Mouse (Mus musculus) MEL (cell line): ENCODE results near the gene Gm28635. TPM values are rescaled to one million over a fixed set of nuclear protein-coding genes. Genes with fewer than 3 reads are reported as not detected.

Source experiments
- DNase-seq: peaks from one replicate; pipeline ENCODE4 v3.0.0; 2011; ENCODE audit warnings: low read depth, low spot score
- H3K27ac ChIP-seq: 2 replicates; pipeline ENCODE4 v1.5.1; 2012; ENCODE audit warnings: low read depth, mild to moderate bottlenecking, control low read depth, low read length, moderate library complexity; ENCODE audit not compliant: control insufficient read depth
- H3K27me3 ChIP-seq, 2 experiments: fragments of 150-350 bp in 1 of 2; sonication (generic) in 1 of 2; 2 replicates each; pipeline ENCODE4 v1.6.1; 2012; ENCODE audit warnings: low read length in 2 of 2, mild to moderate bottlenecking in 2 of 2, improper control_type of control experiment in 1 of 2, moderate library complexity in 1 of 2; ENCODE audit not compliant: insufficient read depth in 2 of 2, control insufficient read depth in 1 of 2
- H3K36me3 ChIP-seq, 2 experiments: 2 replicates each; pipeline ENCODE4 v1.6.1; 2012 to 2014; ENCODE audit warnings: low read length in 2 of 2, improper control_type of control experiment in 1 of 2, inconsistent platforms in 1 of 2, mild to moderate bottlenecking in 1 of 2; ENCODE audit not compliant: insufficient read depth in 2 of 2, control insufficient read depth in 1 of 2
- H3K4me1 ChIP-seq, 2 experiments: fragments of 150-350 bp in 1 of 2; sonication (generic) in 1 of 2; 2 replicates each; pipeline ENCODE4 v1.6.1; 2012; ENCODE audit warnings: low read length in 2 of 2, improper control_type of control experiment in 1 of 2, mild to moderate bottlenecking in 1 of 2; ENCODE audit not compliant: insufficient read depth in 2 of 2, control insufficient read depth in 1 of 2
- H3K4me3 ChIP-seq, 2 experiments: fragments of 150-350 bp in 1 of 2; sonication (generic) in 1 of 2; 2 replicates each; pipeline ENCODE4 v1.5.1; 2012; ENCODE audit warnings: low read depth in 2 of 2, low read length in 2 of 2, mild to moderate bottlenecking in 2 of 2, moderate library complexity in 2 of 2, control low read depth in 1 of 2, improper control_type of control experiment in 1 of 2; ENCODE audit not compliant: control insufficient read depth in 1 of 2, insufficient read depth in 1 of 2
- H3K79me2 ChIP-seq: 2 replicates; pipeline ENCODE4 v1.6.1; 2012; ENCODE audit warnings: mild to moderate bottlenecking, low read length, moderate library complexity; ENCODE audit not compliant: control insufficient read depth, poor library complexity, insufficient read depth
- H3K9ac ChIP-seq: 2 replicates; pipeline ENCODE4 v1.6.1; 2012; ENCODE audit warnings: low read depth, mild to moderate bottlenecking, control low read depth, low read length, moderate library complexity; ENCODE audit not compliant: control insufficient read depth, poor library complexity, severe bottlenecking
- H3K9me3 ChIP-seq: fragments of 150-350 bp; sonication (generic); replicated peaks from 2 replicates; pipeline ENCODE4 v1.6.1; 2012; ENCODE audit warnings: mild to moderate bottlenecking, low read length, improper control_type of control experiment, moderate library complexity; ENCODE audit not compliant: insufficient read depth
- CHD2 ChIP-seq: IDR thresholded peaks from 2 replicates; pipeline ENCODE4 v1.6.1; 2011; ENCODE audit warnings: low read length, improper control_type of control experiment
- ELF1 ChIP-seq: IDR thresholded peaks from 2 replicates; pipeline ENCODE4 v1.6.1; 2014; ENCODE audit warnings: low read depth, mild to moderate bottlenecking, inconsistent platforms, low read length, improper control_type of control experiment, moderate library complexity
- EP300 ChIP-seq, 2 experiments: IDR thresholded peaks; 2 replicates each; pipeline ENCODE4 v1.6.1; 2011; ENCODE audit warnings: improper control_type of control experiment in 2 of 2, low read length in 2 of 2, low read depth in 1 of 2, mild to moderate bottlenecking in 1 of 2
- ETS1 ChIP-seq: IDR thresholded peaks from 2 replicates; pipeline ENCODE4 v1.6.1; 2012; ENCODE audit warnings: low read depth, mild to moderate bottlenecking, inconsistent platforms, low read length, improper control_type of control experiment, moderate library complexity
- JUND ChIP-seq: IDR thresholded peaks from 2 replicates; pipeline ENCODE4 v1.6.1; 2011; ENCODE audit warnings: low read depth, mild to moderate bottlenecking, improper control_type of control experiment, low read length
- MEF2A ChIP-seq: IDR thresholded peaks from 2 replicates; pipeline ENCODE4 v1.6.1; 2014; ENCODE audit warnings: low read depth, mild to moderate bottlenecking, inconsistent platforms, low read length, improper control_type of control experiment; ENCODE audit not compliant: poor library complexity, insufficient replicate concordance, severe bottlenecking; ENCODE audit errors: extremely low read depth
- MYC ChIP-seq: IDR thresholded peaks from 2 replicates; pipeline ENCODE4 v1.6.1; 2011; ENCODE audit warnings: low read depth, mild to moderate bottlenecking, low read length, improper control_type of control experiment, moderate library complexity
- NELFE ChIP-seq: IDR thresholded peaks from 2 replicates; pipeline ENCODE4 v1.6.1; 2011; ENCODE audit warnings: low read depth, low read length, improper control_type of control experiment
- NRF1 ChIP-seq: IDR thresholded peaks from 2 replicates; pipeline ENCODE4 v1.6.1; 2014; ENCODE audit warnings: low read depth, mild to moderate bottlenecking, inconsistent platforms, low read length, improper control_type of control experiment, moderate library complexity; ENCODE audit not compliant: poor library complexity, insufficient read depth, severe bottlenecking
- RCOR1 ChIP-seq: IDR thresholded peaks from 2 replicates; pipeline ENCODE4 v1.6.1; 2012; ENCODE audit warnings: low read depth, mild to moderate bottlenecking, inconsistent platforms, low read length, improper control_type of control experiment
- SMC3 ChIP-seq: IDR thresholded peaks from 2 replicates; pipeline ENCODE4 v1.6.1; 2011; ENCODE audit warnings: low read depth, low read length, improper control_type of control experiment
- TAL1 ChIP-seq: IDR thresholded peaks from 2 replicates; pipeline ENCODE4 v1.6.1; 2012; ENCODE audit warnings: mild to moderate bottlenecking, inconsistent platforms, low read length, moderate library complexity, mixed read lengths
- TCF12 ChIP-seq: IDR thresholded peaks from 2 replicates; pipeline ENCODE4 v1.6.1; 2014; ENCODE audit warnings: low read depth, mild to moderate bottlenecking, inconsistent platforms, low read length, improper control_type of control experiment, moderate library complexity
- UBTF ChIP-seq: IDR thresholded peaks from 2 replicates; pipeline ENCODE4 v1.6.1; 2012; ENCODE audit warnings: low read depth, mild to moderate bottlenecking, inconsistent platforms, low read length, improper control_type of control experiment, moderate library complexity, borderline replicate concordance; ENCODE audit not compliant: insufficient read depth
- ZC3H11A ChIP-seq: IDR thresholded peaks from 2 replicates; pipeline ENCODE4 v1.6.1; 2012; ENCODE audit warnings: low read depth, mild to moderate bottlenecking, inconsistent platforms, low read length, improper control_type of control experiment
- ZNF384 ChIP-seq: IDR thresholded peaks from 2 replicates; pipeline ENCODE4 v1.6.1; 2012; ENCODE audit warnings: low read depth, mild to moderate bottlenecking, inconsistent platforms, low read length, improper control_type of control experiment
- polyA plus RNA-seq, 2 experiments: library from polyadenylated mRNA; stranded (reverse) in 1 of 2; unstranded in 1 of 2; fragments of >175 nt in 1 of 2; fragments of >200 nt in 1 of 2; gene quantifications; 2 replicates each; pipeline versions ENCODE4 v1.2.1 to v1.2.4; 2012; ENCODE audit warnings: low replicate concordance in 2 of 2, low read depth in 1 of 2; ENCODE audit not compliant: insufficient read length in 2 of 2, insufficient read depth in 1 of 2, missing spikeins in 1 of 2
- total RNA-seq: library from RNA; depleted of rRNA; stranded (reverse); fragments of 300-350 nt; gene quantifications from 2 replicates; pipeline ENCODE4 v1.2.3, GENCODE M21; 2012

Gene Gm28635
- total and polyA plus RNA-seq, 3 experiments: 0.19 TPM; not detected in 2

- TF ChIP-seq ZNF384 (no peak), RCOR1 (no peak), MEF2A (no peak)
These were observed 43.3 kb upstream of the Gm28635 start (continued) for GRCm38 (mm10) chr2:84721182-84721581.

GRCm38 (mm10) chr2:84720718-84721117 lies 42.9 kb upstream of the Gm28635 start:
- no peaks in the 10 kb centered on the region for H3K9me3 ChIP-seq
- H3K27ac ChIP-seq: no peak overlapping the region
- H3K4me3 ChIP-seq: no peak overlapping the region
- peaks cover 18% of the 10 kb centered on the region for H3K79me2 ChIP-seq
- peaks cover 5 to 37% of the 10 kb centered on the region in 2 experiments; a peak in 3 of 4 replicates for H3K36me3 ChIP-seq
- no peak overlapping the region for H3K9ac ChIP-seq
- no peak for TF ChIP-seq CHD2
- TF ChIP-seq ZNF384: peak; percentile 82
- H3K4me1 ChIP-seq: peaks cover 9 to 15% of the 10 kb centered on the region in 2 experiments
- no peaks in the 10 kb centered on the region for H3K27me3 ChIP-seq
- no peak for DNase-seq

GRCm38 (mm10) chr2:84717357-84717756 lies 39.5 kb upstream of the Gm28635 start:
- Histone ChIP-seq H3K79me2 (peaks cover 21% of the 10 kb centered on the region), H3K36me3 (peaks cover 0 to 26% of the 10 kb centered on the region in 2 experiments; a peak in 3 of 4 replicates), H3K27ac (peak overlapping the region; percentile 62; the same call in 1 of the 2 replicates), H3K9ac (peak overlapping the region; percentile 99; the same call in 1 of the 2 replicates), H3K9me3 (no peaks in the 10 kb centered on the region), H3K27me3 (no peaks in the 10 kb centered on the region), H3K4me1 (peaks cover 9 to 16% of the 10 kb centered on the region in 2 experiments), H3K4me3 (no peak overlapping the region)
- TF ChIP-seq ETS1: no peak
- TF ChIP-seq ELF1: no peak
- TF ChIP-seq EP300 (IDR thresholded peaks at IDR 0.05; ENCODE audit: low read depth in 1 of 2, low read length in 2 of 2): no peak
- no peak for TF ChIP-seq JUND
- no peak for TF ChIP-seq SMC3
- TF ChIP-seq MEF2A: no peak
- no peak for TF ChIP-seq ZC3H11A
- TF ChIP-seq MYC: no peak
- TF ChIP-seq TCF12: no peak
- TF ChIP-seq NELFE: no peak
- TF ChIP-seq NRF1: no peak
- no peak for TF ChIP-seq TAL1
- no peak for TF ChIP-seq UBTF
- DNase-seq: no peak
